Mouse (Mus musculus) 3134 (cell line): ENCODE data around the gene Cldn24.
"Not testable (repeated sequence)": the region's sequence is repeated elsewhere in the genome, so short reads cannot be mapped to it uniquely, and the experiment has no call there.

Experiments
- DNase-seq: peaks from one replicate; pipeline ENCODE4 v3.0.0-alpha.2; 2011; ENCODE audit warnings: low spot score; ENCODE audit not compliant: insufficient read length; ENCODE audit errors: extremely low read depth

The Cldn24 gene

DNA sequence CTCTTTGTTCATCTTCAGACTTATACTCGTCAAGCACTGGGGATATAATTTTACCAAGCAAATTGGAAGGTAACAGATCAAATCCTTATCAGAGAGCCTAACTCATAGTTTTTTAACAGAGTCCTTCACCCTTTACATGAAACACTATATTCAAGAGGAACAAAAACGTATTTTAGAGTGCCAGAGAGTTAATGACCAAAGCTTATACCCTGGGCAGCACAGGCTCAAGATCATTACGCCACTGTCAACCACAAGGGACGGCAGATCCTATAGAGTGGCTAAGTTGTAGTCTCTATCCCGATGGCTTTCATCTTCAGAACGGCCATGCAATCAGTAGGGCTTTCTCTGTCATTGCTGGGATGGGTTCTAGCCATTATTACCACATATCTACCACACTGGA lies at the start of gene Cldn24:
Gene Cldn24, plus strand, starts transcription at position 301 of the 400 bp plus-strand sequence.
- no peak for DNase-seq

DNA sequence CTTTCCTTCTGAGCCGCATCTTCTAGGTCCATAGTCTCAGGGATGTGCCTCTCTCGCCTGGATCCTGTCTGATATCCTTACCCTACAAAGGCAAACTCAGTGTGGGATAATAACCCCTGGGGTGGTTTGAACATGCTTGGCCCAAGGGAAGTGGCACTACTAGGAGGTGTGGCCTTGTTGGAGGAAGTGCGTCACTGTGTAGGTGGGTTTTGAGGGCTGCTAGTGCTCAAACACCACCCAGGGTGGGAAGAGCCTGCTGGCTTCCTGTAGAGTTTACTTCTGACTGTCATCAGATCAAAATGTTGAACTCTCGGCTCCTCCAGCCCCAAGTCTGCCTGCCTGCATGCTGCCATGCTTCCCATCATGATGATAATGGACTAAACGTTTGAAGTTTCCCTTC lies 49.0 kb upstream of the Cldn24 start:
- DNase-seq = no peak

DNA sequence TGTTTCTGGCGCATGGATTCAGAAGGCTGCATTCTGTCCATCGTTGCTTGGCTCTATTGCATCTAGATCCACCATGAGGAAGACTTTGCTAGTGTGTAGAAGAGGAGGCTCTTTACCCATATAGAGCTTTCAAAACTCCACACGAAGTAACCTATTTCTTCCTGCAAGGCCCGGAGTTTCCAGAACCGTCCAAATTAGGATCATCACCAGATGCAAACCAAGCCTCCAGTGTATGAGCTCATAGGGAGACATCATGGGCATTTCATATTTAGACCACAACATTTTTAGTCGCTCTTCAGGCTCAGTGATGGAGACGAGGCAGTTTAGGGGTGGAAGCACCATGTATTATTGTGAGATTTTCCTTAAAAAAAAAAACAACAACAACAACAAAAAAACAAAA lies 44.5 kb upstream of the Cldn24 start:
- DNase-seq = no peak

DNA sequence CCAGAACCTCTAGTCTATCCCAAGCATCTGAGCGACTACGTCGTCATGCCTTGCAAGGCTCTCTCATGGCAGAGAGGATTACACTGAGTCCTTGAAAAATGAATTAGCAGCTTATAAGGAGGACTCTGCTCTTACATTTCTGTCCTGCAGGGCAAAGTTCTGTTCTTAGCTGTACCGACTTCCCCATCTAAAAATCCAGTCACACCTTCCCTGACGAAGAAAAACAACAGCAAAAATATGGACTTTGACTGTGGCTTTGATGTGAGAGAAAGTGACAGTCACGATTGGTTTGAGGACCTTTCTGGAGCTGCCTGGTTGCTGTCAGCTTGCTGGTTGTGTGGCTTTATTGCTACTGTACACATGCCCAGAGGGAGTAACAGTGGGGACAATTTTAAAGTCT lies 42.4 kb upstream of the Cldn24 start:
- no peak for DNase-seq

DNA sequence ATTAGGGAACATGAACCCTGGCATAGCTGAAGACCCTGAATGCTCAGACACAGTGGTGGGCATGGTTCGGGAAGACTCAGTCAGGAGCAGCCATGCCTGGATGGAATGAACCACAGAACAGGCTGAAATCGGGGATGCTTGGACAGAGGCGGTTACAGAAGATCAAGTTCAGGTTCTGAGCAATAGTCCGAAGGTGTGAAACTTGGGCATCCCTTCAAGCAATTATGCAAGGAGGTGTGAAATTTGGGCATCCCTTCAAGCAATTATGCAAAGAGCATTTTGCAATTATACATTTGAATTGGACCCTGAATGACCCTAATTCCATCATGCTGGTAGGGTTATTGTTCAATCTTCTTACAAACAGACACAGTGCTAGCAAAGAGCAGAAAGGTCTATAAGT lies 40.1 kb upstream of the Cldn24 start:
- DNase-seq = no peak

DNA sequence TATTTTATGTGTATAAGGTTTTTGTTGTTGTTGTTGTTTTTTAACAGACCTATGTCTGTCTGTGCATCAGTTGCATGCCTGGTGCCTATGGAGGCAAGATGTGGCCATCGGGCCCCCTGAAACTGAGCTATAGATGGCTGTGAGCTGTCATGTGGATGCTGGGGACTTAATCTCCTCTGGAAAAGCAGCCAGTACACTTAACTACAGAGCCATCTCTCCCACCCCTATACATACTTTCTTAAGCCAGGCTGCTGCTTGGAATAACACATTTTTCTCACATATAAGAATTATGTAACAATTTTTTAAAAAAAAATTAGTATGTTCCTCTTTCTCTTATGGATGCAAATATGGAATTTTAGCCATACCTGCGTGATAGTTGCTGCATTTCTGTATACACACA lies 38.4 kb upstream of the Cldn24 start:
- no peak for DNase-seq

DNA sequence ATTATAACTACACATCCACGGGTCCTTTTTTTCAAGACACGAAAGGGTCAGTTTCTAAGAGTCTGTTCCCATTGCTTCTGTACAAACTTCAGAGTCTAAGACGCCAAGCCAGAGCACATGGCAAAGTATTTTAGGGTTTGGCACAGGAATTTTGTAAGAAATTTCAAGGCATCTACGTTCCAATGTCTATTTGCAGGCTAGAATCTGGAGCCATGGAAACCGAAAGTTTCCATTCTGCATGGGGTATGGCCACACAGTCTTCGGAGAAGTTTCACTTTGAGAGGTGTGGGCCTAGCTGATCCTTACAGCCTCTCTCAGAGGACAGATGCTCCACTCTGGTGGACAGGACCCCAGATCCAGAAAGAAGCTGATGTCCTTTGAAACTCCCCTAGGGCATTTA lies 38.0 kb upstream of the Cldn24 start:
- no peak for DNase-seq

DNA sequence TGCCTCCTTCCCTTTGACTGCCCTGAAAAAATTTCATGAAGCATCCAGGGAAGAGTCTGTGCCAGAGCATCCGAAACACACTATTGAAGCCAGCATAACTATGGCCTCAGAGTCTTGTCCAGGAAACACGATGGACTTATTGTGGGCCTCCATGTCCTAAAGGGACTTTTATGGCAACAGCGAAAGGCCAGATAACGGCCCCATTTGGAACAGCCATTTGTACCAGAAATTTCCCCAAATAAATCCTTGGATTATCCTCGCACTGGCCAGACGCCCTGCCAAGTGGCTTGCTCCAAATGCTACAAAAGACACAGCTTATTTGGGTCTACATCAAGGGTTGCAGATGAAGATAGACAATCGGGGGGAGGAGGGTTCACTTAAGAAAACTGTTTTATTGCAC lies 37.5 kb upstream of the Cldn24 start:
- no peak for DNase-seq

DNA sequence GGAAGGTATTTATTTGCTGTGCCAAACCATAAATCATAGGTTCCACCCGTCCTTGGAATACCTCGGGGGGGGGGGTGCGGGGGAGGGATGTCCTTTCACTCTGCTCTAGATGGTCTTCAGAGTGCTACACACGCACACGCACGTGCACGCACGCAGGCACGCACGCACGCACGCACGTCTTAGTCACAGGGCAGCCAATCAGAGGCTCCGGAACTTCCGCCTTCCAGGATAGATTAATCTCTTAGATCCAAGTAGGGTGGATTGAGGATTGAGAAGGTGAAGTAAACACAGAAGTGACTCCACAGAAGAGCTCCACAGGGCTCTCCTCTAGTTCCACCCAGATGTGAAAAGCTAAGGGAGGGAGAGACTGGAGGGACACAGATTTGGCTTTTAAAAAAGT lies 35.6 kb upstream of the Cldn24 start:
- DNase-seq = no peak

DNA sequence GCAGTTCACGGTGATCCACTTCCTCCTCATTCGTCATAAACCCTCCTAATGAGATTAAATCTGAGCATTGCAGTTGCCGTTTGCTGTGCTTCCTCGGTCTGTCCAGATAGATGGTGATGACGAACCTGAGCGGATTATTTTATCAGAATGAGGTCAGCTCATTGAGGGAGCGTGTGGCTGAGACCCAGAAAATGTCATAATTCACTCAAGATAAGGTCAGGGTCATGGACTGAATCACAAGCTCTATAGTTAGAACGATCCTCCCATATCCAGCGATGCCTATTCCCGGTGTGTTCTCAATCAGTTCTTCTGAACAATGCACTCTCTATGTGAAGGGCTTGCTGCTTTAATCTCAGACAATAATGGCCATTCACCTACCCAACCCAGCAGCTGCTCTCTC lies 34.2 kb upstream of the Cldn24 start:
- DNase-seq = no peak

DNA sequence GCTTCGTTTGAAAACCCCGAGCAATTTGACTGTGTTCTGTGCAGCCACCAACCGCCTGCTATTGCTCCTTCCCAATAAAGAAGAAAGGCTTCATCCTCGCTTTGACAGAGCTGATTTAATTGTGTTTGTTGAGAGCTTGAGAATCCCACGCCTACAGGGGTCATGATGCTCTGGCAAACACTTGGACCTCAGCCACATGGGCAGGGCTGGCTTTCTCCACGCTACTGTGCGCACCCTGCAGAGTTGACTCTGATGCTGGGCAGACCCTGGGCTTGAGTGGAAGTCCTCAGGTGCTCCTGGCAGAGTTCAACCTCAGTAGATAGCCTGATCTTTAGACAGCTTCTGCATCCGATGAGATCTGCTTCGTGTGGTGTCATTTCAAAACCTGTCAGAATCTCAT lies 30.0 kb upstream of the Cldn24 start:
- DNase-seq = no peak

DNA sequence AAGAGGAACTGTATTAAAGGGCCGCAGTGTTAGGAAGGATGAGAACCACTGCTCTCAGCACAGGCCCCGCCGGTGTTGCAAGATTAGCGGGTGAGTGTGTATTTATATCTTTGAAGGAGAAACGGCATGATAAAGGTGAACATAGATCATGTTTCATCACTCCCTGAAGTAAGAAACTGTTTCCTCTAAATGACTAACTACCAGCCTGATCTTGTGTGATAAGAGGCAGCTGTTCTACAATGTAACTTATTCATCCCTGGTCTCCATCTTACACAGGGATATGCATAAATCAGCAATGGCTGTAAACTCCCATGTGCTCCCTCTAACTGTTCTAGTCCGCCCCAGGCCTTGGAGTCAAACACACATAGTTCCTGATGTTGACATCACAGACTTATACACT lies 22.5 kb upstream of the Cldn24 start:
- no peak for DNase-seq

DNA sequence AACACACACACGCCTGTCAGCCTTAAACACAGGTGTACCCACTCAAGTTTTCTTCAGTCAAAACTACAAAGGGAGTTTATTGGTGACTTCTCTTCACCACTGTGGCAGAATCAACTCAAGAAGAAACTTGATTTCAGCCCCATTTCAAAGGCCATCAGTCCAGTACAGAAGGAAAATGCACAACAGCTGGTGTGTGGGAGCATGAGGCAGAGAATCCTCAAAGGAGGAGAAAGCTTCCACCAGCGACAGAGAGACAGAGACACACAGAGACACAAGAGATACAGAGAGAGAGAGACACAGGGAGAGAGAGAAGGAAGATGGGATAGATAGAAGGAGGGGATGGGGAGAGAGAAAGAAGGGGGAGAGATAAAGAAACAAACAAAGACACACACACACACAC lies 19.6 kb upstream of the Cldn24 start:
- no peak for DNase-seq

DNA sequence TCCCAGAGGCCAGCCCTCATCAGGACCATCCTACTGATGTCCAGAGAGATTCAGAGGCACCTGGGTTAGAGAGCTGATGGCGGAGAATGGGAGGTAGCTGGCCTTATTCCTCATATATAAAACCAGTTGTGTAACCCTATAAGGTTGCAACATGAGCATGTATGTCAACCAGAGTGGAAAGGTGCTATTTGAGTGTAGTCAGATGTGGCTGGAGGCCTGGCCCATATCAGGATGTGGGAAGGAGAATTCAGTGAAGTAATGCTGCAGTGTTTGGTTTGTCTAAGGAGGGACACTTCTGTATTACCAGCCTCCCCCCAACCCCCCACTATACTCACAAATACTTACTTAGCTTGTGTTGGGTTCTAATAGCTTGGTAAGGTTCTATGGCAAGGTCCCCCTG lies 17.7 kb upstream of the Cldn24 start:
- DNase-seq = no peak

DNA sequence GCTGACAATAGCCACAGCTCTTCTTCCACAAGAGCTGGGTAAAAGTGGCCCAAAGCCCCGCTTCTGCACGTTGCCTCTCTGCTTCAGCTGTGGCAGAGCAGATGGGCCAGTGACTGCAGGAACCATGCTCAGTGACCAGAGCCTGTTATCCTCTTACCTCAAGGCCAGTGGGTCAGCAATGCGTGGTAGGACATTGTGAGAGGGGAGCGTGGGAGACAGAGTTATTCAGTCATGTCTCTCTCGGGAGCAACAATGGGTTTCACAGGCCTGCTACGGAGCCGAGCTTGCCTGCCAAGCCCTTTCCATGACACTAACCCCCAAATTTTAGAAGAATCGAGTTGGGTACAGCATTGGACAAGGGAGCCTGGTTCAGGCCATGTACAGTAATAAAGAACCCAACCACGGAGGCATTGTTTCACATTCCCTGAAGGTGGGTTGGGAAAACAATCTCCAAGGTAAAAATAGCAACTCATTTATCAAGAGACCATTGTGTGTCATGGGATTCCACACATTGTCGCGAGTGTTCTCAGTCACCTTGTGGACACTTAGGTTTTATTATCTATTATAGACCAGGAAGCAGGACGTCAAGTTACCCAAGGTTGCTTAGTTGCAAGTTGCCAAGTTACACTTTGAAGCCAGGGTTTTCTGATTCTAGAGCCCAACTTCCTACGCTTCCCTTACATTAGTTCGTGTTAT lies 11.8 kb upstream of the Cldn24 start:
- no peak for DNase-seq

DNA sequence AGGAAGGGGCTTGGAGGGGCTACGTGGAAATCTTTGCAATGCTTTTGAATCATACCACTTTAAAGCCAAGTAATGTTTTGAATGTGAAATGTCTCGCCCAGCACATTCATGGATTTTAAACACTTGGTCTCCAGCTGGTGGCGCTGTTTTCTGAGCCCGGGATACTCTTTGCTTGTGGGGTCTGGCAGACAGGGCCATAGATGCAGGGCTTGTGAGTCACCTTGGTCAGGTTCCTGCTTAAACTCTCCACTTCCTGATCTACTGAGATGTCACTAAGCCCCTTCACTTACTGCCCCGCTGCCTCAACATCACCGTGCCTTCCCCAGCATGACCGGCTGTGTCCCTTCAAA lies 11.3 kb upstream of the Cldn24 start:
- DNase-seq = no peak

DNA sequence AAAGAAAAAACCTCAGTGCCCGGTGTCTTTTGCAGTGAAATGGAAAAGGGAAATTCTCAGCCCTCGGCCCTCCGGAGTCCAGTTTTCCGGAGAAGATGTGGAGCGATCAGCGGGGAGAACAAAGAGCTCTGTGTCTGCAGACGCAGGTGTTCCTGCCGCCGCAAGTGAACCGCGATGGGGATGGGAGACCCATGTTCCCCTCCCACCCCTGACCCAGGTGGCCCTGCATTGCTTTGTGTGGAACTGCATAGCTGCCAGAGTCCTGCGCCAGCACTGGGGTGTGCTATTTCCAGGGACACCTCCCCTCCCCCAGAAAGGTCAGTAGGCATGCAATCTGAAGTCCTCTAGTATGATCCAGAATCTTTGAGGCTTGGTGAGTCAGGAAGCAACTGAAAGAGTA lies 10.7 kb upstream of the Cldn24 start:
- no peak for DNase-seq

DNA sequence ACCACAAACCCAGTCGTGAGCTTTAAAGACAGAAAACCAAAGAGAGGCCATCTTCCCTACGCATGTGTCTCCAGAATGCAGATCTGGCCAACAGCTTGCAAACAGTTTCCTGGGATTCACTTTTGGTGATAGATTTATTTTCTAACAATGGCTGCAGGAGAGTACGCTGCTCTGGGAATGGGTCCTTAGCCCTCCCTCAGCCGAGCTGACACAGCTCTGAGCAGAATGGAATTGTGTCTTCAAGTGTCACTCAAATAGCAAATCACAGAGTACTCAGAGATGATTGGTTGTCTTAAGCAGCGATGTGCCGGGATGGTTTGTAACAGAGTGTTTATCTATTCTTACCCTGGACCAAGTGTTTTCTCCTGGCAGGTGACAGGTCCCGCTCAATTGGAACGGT lies 2.9 kb upstream of the Cldn24 start:
- no peak for DNase-seq

DNA sequence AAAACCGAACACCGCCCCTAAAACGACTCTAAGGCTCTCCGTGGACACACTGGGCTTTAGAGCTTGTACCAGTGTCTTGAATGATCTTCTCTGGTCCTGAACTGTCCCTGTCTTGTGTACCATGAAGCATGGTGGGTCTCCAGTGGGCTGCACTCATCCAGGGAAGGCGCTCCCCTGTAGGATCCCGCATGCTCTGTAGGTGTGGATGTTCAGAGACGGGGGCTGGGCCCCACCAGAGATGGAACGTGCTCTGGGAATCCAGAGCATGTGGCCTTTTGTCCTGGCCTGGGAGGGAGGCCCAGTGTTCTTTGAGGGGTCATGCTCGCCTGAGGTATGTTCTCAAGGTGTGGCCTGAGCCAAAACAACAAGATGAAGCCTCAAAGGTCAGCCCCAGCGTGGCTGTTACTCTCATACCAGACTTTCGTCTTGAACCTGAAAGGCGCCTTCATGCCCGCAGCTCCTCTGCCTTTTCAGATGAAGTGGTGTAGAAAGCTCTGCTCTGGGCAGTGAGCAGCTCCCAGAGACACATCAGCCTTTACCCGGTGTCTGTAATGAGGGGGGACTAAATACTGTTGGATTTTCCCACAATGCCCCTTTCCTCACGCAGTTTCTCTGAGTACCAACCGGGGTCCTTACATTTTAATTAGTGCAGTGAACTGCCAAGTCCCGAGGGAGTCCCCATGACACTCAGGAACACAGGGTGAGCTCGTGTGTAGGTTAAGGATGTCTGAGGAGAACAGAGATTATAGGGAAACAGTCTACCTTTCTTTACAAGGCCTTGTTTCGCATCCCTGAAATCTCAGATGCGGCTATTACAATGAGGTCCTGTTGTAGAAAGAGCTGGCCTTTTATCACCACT lies 800 bp upstream of the Cldn24 start:
- no peak for DNase-seq

DNA sequence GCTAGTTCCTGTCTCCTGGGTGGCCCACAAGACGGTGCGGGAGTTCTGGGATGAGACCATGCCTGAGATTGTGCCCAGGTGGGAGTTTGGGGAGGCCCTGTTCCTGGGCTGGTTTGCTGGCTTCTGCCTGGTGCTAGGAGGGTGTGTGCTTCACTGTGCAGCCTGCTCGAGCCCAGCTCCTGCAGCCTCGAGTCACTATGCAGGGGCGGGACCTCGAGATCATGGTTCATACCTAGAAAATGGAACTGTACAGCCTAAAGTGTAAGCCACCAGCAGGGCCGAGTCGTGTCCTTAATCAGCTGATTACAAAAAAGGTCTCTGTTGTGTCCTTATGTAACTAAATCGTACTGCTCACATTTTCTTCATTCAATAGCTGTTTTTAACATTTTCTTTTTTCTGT lies 598 bp downstream of the Cldn24 start:
- not testable (repeated sequence) for DNase-seq

DNA sequence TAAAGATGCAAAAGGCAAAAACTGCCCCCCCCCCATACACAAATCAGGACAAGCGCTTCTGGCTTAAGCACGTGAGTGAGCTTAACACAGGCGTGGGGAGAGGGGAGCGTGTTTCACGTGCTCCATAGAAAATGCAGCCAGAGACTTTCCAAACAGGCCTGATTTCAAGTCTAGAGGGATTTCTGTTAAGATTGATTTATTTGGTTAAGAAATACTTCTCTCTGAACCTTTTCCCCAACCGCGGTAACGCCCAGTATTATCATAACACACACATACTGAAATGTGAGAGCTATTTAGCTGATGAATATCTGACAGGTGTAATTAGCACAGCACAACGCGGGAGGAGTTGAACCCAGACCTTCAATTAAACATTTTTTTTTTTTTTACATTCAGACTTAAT lies 1.8 kb downstream of the Cldn24 start:
- DNase-seq = no peak

DNA sequence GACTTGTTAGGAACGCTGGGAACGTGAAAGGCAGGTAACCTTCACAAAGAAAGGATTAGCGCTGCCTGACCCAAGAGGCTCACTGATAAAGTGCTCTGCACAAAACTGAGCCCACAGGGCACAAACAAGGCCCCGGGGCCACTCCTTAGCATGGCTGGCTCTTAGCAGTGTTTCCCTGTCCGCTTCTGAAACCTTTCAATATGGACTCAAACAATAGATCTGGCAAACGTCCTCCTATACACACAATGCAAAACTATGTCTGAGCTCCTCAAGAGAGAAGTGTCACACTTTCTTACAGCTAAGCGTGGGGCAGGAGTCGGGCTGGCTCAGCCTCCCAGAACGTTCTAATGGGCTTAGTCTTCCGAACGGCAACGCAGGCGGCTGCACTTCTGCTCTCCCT lies 2.2 kb downstream of the Cldn24 start, which contains the start of gene Cldn22:
Gene Cldn22, plus strand, starts transcription at position 301 of the 400 bp plus-strand sequence.
- no peak for DNase-seq
